Mouse (Mus musculus) neural tube, embryonic 12.5 days (tissue): ENCODE measurements around the gene Angel1. TPM values are rescaled to one million over a fixed set of nuclear protein-coding genes. Genes with fewer than 3 reads are reported as not detected.
A peak's percentile ranks its signal among the peaks of the same experiment; 100 is the strongest.

Experiments
- ATAC-seq: fragments of 200-750 bp; cut with Nextera tagmentation; 2 replicates; pipeline ENCODE4 v1.8.0; 2017; ENCODE audit warnings: low read depth, mild to moderate bottlenecking, moderate TSS enrichment, moderate library complexity; ENCODE audit not compliant: low FRiP score
- H3K27ac ChIP-seq: fragments of 300-500 bp; sonication (generic); 2 replicates; pipeline ENCODE4 v1.5.1; 2016
- H3K27me3 ChIP-seq: fragments of 300-500 bp; sonication (generic); replicated peaks from 2 replicates; pipeline ENCODE4 v1.6.1; 2016; ENCODE audit warnings: mild to moderate bottlenecking
- H3K36me3 ChIP-seq: fragments of 300-500 bp; sonication (generic); 2 replicates; pipeline ENCODE4 v1.6.1; 2016; ENCODE audit warnings: mild to moderate bottlenecking
- H3K4me1 ChIP-seq: fragments of 300-500 bp; sonication (generic); 2 replicates; pipeline ENCODE4 v1.6.1; 2016
- H3K4me2 ChIP-seq: fragments of 300-500 bp; sonication (generic); replicated peaks from 2 replicates; pipeline ENCODE4 v1.6.1; 2016; ENCODE audit warnings: mild to moderate bottlenecking
- H3K4me3 ChIP-seq: fragments of 300-500 bp; sonication (generic); 2 replicates; pipeline ENCODE4 v1.5.1; 2016
- H3K9ac ChIP-seq: fragments of 300-500 bp; sonication (generic); 2 replicates; pipeline ENCODE4 v1.6.1; 2016; ENCODE audit warnings: mild to moderate bottlenecking
- H3K9me3 ChIP-seq: fragments of 300-500 bp; sonication (generic); 2 replicates; pipeline ENCODE4 v1.6.1; 2016; ENCODE audit warnings: mild to moderate bottlenecking
- WGBS: fragments of 180-500 bp; shearing (Covaris S2); methylation state at CpG from one replicate; pipeline ENCODE4 v1.1.7; 2016; 5-methylcytosine and 5-hydroxymethylcytosine counted together
- polyA plus RNA-seq: library from polyadenylated mRNA; unstranded; fragments of >200 nt; fragmentation: Nextera tagmentation; extraction: Ambion mirVana; gene quantifications from 2 replicates; pipeline ENCODE4 v1.2.1, GENCODE M21; 2016

Gene Angel1
- polyA plus RNA-seq = 15.6 and 18.1 TPM in 2 replicates

DNA sequence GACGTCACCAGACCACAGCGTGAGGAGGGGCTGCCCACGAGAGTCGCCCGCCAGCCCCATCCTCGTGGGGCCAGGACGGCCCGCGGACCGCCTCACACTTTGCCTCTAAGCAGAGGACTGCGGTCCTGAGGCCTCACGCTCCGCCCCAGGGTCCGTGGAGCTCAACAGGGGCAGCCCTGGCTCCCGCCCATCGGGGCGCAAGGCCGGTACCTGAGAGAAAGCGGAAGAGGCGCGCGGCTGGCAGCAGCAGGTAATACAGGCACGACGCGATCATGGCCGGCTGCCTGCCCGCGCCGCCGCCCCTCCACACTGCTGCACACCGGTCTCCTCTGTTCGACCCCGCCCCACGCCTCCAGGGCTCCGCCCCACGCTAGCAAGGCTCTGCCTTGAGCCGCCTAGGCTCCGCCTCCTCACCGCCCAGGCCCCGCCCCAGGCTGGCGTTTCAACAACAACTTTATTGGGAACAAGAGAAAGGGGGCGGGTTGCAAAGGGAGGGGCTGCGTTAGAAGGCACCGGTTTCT lies at the start of gene Angel1:
Gene Angel1 (minus strand): TSS at position 341 of the 521 bp plus-strand sequence.
- WGBS = under 1% methylated on average over 44 of the region's 44 CpGs
- Histone ChIP-seq H3K36me3 (peaks cover 2% of the 10 kb centered on the region; the same call in 1 of the 2 replicates), H3K4me3 (peak within 1 kb of the TSS; percentile 74), H3K9ac (peak within 1 kb of the TSS; percentile 73), H3K27ac (no peak within 1 kb of the TSS), H3K27me3 (no peaks in the 10 kb centered on the region), H3K4me2 (peak within 1 kb of the TSS; percentile 93), H3K4me1 (peaks cover 6% of the 10 kb centered on the region; the same call in 1 of the 2 replicates), H3K9me3 (no peaks in the 10 kb centered on the region)
- ATAC-seq = peak; percentile 98

- 84% methylated on average over 7 of the region's 7 CpGs for whole genome bisulfite sequencing
- no peaks in the 10 kb centered on the region for H3K4me1 ChIP-seq
- no peak overlapping the region for H3K4me2 ChIP-seq
- H3K36me3 ChIP-seq = no peaks in the 10 kb centered on the region
- no peaks in the 10 kb centered on the region for H3K9me3 ChIP-seq
- no peak overlapping the region for H3K4me3 ChIP-seq
- H3K9ac ChIP-seq = no peak overlapping the region
- H3K27me3 ChIP-seq = no peaks in the 10 kb centered on the region
- ATAC-seq = no peak
- H3K27ac ChIP-seq = no peak overlapping the region
These were observed 49.5 kb upstream of the Angel1 start for GRCm38 (mm10) chr12:86775561-86776280.

- no peak for ATAC-seq
- WGBS = 61% methylated on average over 3 of the region's 3 CpGs
These were observed 46.3 kb upstream of the Angel1 start for GRCm38 (mm10) chr12:86772551-86772950.

DNA sequence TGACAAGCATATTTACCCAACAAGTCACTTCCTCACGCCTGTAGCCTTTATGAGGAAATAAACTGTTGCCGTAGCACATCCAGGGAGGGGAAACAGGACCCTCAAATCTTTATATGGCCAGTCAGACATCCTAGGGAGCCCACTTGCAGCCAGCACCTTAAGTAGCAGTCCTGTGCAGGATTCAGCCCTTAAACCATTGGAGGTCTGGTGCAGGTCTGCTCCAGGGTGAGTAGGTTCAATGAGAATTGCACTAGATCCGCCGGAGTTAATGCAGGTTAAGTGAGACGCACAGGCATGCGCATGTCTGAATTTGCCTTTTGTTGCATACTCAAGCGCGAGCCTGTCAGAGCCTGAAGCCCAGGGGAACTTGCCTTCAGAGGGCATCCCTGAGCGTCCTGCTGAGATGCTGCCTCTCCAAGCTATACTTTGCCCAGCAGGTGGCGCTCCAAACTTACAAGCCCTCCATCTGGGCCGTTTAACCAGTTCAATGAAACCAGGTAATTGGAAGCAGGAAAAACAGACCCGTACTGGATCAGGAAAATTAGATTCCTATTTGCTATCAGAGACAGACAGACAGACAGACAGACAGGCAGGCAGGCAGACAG lies 45.7 kb upstream of the Angel1 start:
- peak; percentile 73 for ATAC-seq

More at GRCm38 (mm10) chr12:86772551-86772950, 46.3 kb upstream of the Angel1 start:
- no peak overlapping the region for H3K4me2 ChIP-seq
- peaks cover 6% of the 10 kb centered on the region for H3K4me1 ChIP-seq
- no peak overlapping the region for H3K27ac ChIP-seq
- no peak overlapping the region for H3K4me3 ChIP-seq
- H3K36me3 ChIP-seq = no peaks in the 10 kb centered on the region
- H3K9me3 ChIP-seq = no peaks in the 10 kb centered on the region
- no peak overlapping the region for H3K9ac ChIP-seq
- 0 out of 2 replicates have a peak, but pooled peaks cover 3% of the 10 kb centered on the region for H3K27me3 ChIP-seq

DNA sequence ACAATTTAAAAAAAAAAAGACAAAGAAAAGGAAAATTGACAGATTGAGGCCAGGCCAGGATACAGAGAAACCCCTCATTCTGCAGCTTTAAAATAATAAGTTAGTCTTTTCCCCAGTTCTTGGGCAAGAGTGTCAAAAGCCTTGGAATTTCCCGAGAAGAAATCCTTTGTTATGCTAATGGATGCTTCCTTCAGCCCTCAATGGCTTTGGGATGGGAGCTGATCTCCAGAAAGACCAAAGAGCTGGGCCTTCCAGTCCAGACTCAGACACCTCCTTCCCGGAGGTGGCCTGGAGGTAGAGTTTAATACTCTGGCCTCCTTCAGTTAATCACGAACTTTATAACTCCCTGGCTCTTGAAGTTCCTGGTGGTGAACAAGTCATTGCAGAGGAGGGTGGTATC lies 44.7 kb upstream of the Angel1 start:
- Histone ChIP-seq H3K27ac (no peak overlapping the region), H3K9me3 (no peaks in the 10 kb centered on the region), H3K4me1 (peaks cover 6% of the 10 kb centered on the region), H3K36me3 (no peaks in the 10 kb centered on the region), H3K9ac (no peak overlapping the region), H3K27me3 (0 out of 2 replicates have a peak, but pooled peaks cover 3% of the 10 kb centered on the region), H3K4me2 (no peak overlapping the region), H3K4me3 (no peak overlapping the region)
- 11% methylated on average over 3 of the region's 3 CpGs for WGBS
- no peak for ATAC-seq

More for the DNA sequence above, 45.7 kb upstream of the Angel1 start:
- H3K36me3 ChIP-seq = no peaks in the 10 kb centered on the region
- H3K4me2 ChIP-seq = no peak overlapping the region
- H3K9me3 ChIP-seq = no peaks in the 10 kb centered on the region
- H3K9ac ChIP-seq = no peak overlapping the region
- 10% methylated on average over 12 of the region's 12 CpGs for WGBS
- H3K4me1 ChIP-seq = peaks cover 6% of the 10 kb centered on the region
- H3K27ac ChIP-seq = no peak overlapping the region
- H3K4me3 ChIP-seq = no peak overlapping the region
- H3K27me3 ChIP-seq = 0 out of 2 replicates have a peak, but pooled peaks cover 3% of the 10 kb centered on the region

DNA sequence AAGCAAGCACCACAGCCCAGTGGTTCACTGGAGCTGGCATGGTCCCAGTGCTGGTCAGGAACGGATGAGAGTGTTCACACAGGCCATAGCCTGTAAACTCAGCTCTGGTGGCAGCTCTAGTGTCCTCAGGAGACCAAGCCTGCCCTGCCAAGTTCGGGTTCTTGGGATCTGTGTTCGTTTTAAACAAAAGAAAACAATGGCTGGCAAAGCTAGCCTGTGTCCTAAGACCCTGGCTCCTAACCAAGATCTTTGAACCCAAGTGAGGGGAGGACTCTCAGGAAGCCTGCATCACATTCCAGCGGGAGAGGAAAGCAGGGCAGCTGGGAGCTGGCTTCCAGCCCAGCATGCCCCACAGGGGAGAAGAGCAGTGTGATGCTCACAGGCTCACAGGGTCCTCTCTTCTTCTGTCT lies 44.0 kb upstream of the Angel1 start:
- WGBS = 35% methylated on average over 4 of the region's 4 CpGs
- no peak overlapping the region for H3K4me2 ChIP-seq
- ATAC-seq = no peak
- 0 out of 2 replicates have a peak, but pooled peaks cover 3% of the 10 kb centered on the region for H3K27me3 ChIP-seq
- peaks cover 6% of the 10 kb centered on the region for H3K4me1 ChIP-seq
- H3K27ac ChIP-seq = no peak overlapping the region
- H3K36me3 ChIP-seq = no peaks in the 10 kb centered on the region
- H3K4me3 ChIP-seq = no peak overlapping the region
- H3K9ac ChIP-seq = no peak overlapping the region
- H3K9me3 ChIP-seq = no peaks in the 10 kb centered on the region

GRCm38 (mm10) chr12:86769819-86770218 lies 43.6 kb upstream of the Angel1 start:
- ATAC-seq = no peak
- Histone ChIP-seq H3K27me3 (0 out of 2 replicates have a peak, but pooled peaks cover 3% of the 10 kb centered on the region), H3K36me3 (no peaks in the 10 kb centered on the region), H3K9me3 (no peaks in the 10 kb centered on the region), H3K4me2 (no peak overlapping the region), H3K4me3 (no peak overlapping the region), H3K9ac (no peak overlapping the region), H3K4me1 (peaks cover 6% of the 10 kb centered on the region), H3K27ac (no peak overlapping the region)

DNA sequence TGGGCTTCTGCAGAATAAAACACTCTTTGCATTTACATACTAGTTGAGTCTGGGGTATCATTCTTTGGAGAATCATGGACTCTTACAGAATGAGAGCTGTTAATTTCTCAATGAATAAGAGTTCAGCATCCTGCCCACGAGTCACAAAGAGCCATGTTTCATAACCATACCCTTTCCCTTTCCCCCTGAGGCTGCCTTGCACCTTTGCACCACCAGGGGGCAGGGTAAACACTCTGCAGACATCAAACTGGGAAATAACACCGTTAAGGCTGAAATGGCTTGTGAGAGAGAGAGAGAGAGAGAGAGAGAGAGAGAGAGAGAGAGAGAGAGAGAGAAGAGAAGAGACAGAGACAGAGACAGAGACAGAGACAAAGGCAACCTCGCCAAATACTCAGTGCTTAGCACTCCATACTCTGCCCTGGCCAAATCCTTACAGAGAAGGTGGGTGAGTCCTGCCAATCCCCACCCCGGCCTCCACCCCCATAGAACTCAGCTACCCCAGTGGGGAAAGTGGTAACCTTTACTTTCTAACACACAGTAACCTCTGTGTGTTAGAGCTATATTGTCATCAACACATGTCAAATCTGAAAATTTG lies 42.8 kb upstream of the Angel1 start:
- Histone ChIP-seq H3K9me3 (no peaks in the 10 kb centered on the region), H3K27ac (no peak overlapping the region), H3K27me3 (0 out of 2 replicates have a peak, but pooled peaks cover 3% of the 10 kb centered on the region), H3K36me3 (no peaks in the 10 kb centered on the region), H3K4me2 (no peak overlapping the region), H3K4me1 (peaks cover 6% of the 10 kb centered on the region), H3K9ac (no peak overlapping the region), H3K4me3 (no peak overlapping the region)
- ATAC-seq = no peak
- 36% methylated on average over 4 of the region's 4 CpGs for WGBS

GRCm38 (mm10) chr12:86767868-86768631 lies 41.8 kb upstream of the Angel1 start:
- Histone ChIP-seq H3K4me1 (peaks cover 6% of the 10 kb centered on the region), H3K4me2 (no peak overlapping the region), H3K36me3 (no peaks in the 10 kb centered on the region), H3K27me3 (0 out of 2 replicates have a peak, but pooled peaks cover 3% of the 10 kb centered on the region), H3K9me3 (no peaks in the 10 kb centered on the region), H3K27ac (no peak overlapping the region), H3K9ac (no peak overlapping the region), H3K4me3 (no peak overlapping the region)
- 37% methylated on average over 20 of the region's 20 CpGs for whole genome bisulfite sequencing
- ATAC-seq = no peak

DNA sequence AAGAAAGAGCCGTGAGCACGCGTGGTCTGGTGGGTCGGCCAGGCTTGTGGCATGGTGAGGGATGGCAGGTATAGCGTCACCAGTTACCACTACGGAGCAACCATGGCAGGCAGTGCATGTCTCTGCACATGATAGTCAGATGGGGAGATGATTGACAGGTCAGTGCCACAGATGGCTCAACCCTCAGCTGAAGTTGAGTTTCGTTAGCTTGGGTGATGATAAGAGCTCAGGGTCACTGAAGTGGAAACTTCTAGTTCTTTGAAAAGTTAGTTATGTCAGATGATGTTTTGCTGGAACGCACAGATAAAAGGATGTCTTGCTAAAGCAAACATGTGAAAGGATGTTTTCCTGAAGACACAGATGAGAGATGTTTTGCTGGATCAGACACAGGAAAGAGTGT lies 40.2 kb upstream of the Angel1 start:
- 0 out of 2 replicates have a peak, but pooled peaks cover 3% of the 10 kb centered on the region for H3K27me3 ChIP-seq
- no peak for ATAC-seq
- no peak overlapping the region for H3K4me2 ChIP-seq
- no peak overlapping the region for H3K4me3 ChIP-seq
- no peaks in the 10 kb centered on the region for H3K9me3 ChIP-seq
- H3K36me3 ChIP-seq = no peaks in the 10 kb centered on the region
- H3K27ac ChIP-seq = no peak overlapping the region
- peaks cover 6% of the 10 kb centered on the region for H3K4me1 ChIP-seq
- 92% methylated on average over 8 of the region's 8 CpGs for WGBS
- no peak overlapping the region for H3K9ac ChIP-seq

GRCm38 (mm10) chr12:86764060-86764459 lies 37.8 kb upstream of the Angel1 start:
- no peak for ATAC-seq
- Histone ChIP-seq H3K4me2 (no peak overlapping the region), H3K36me3 (no peaks in the 10 kb centered on the region), H3K4me3 (no peak overlapping the region), H3K27ac (no peak overlapping the region), H3K9me3 (peaks cover 4% of the 10 kb centered on the region; the same call in 1 of the 2 replicates), H3K9ac (no peak overlapping the region), H3K27me3 (0 out of 2 replicates have a peak, but pooled peaks cover 3% of the 10 kb centered on the region), H3K4me1 (peaks cover 3% of the 10 kb centered on the region; the same call in 1 of the 2 replicates)
- WGBS = 82% methylated on average over 6 of the region's 6 CpGs
